Mouse (Mus musculus) ES-CJ7 (cell line): ENCODE data around the gene Mthfd1l.
"Not testable (repeated sequence)": the region's sequence is repeated elsewhere in the genome, so short reads cannot be mapped to it uniquely, and the experiment has no call there.

ENCODE experiments used
- DNase-seq: peaks from one replicate; pipeline ENCODE4 v3.0.0; 2011; ENCODE audit warnings: low read depth, low spot score

Mthfd1l gene

DNA sequence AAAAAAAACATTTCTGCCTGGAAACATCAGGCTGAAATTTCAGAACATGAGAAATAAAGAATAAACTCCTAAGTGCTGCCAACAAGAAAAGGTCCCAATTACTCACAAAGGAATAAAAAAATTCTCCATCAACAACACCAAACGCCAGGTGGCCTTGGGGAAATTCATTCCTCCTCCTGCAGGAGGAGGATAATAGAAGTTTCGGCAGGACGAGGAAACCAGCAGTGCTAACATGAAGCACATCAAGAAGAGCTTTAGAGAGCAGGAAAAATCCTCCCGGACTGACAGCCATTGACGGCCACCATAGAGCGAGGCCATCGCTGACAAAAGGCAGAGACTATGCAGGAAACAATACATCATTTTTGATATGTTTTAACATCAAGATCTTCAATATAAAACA, 71.5 kb downstream of the Mthfd1l start:
- DNase-seq: no peak

DNA sequence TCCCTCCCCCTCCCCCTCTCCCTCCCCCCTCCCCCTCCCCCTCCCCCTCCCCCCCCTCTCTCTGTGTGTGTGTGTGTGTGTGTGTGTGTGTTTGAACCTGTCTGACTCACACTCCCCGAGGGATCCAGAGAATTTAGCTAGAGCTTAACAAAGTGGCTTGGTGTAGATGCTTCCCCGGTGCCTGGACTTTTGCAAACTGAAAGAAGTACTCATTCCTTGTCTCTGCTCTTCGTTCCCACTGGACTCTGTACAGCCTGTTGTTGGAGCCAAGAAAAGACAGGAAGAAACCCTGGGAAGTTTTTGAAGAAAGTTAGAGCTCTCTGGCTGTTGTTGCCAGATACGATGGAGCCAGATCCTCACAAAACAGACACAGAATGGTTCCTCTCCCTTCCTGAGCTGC, 73.6 kb downstream of the Mthfd1l start:
- DNase-seq: no peak

DNA sequence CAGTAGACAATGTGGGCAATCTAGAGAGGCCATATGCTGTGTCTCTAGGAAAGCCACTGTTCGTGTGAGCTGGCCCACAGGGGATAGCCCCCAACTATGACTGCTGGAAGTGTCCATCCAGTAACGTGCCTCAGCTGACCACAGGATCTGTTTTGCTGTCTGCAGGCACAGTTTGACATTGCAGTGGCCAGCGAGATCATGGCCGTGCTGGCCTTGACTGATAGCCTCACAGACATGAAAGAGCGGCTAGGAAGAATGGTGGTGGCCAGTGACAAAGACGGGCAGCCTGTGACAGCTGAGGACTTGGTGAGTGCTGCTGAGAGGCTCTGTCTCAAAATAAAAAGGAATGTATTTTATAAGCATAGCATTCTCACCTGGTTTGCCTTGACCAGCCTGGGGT, 74.7 kb downstream of the Mthfd1l start:
- no peak for DNase-seq

DNA sequence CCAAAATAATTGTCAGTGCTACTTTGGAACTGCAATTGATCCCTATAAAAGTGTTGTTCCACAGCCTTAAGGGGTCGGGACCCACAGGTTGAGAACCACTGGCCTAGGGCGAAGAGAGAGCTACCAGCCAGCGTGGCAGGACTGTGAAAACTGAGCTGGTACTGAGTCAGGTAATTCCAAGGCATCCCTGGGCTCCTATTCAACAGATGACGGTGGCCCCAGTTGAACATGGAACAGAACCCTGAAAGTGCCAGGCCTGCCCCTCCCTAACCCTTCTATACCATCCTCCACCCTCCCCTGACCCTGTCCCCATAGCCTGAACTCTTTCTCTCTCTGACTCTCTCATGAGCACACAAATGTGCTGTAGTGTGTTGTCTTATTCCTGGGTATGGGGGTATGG, 77.3 kb downstream of the Mthfd1l start:
- no peak for DNase-seq

DNA sequence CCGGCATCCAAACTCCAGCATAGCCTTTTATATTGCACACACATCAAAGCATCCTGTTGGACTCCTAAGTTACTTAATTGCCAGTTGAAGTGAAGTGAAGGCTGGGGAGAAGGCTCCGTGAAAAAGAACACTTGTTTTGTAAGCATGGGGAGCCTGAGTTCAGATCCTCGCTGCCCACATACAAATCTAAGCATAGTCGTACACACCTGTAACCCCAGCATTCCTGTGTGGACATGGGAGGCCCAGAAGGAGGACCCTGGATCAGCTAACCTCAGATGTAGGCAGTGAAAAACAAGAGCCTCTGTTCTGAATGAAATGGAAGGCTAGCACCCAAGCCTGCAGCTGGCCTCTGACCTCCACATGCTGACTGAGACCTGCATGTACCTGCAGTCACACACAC, 79.8 kb downstream of the Mthfd1l start:
- no peak for DNase-seq

DNA sequence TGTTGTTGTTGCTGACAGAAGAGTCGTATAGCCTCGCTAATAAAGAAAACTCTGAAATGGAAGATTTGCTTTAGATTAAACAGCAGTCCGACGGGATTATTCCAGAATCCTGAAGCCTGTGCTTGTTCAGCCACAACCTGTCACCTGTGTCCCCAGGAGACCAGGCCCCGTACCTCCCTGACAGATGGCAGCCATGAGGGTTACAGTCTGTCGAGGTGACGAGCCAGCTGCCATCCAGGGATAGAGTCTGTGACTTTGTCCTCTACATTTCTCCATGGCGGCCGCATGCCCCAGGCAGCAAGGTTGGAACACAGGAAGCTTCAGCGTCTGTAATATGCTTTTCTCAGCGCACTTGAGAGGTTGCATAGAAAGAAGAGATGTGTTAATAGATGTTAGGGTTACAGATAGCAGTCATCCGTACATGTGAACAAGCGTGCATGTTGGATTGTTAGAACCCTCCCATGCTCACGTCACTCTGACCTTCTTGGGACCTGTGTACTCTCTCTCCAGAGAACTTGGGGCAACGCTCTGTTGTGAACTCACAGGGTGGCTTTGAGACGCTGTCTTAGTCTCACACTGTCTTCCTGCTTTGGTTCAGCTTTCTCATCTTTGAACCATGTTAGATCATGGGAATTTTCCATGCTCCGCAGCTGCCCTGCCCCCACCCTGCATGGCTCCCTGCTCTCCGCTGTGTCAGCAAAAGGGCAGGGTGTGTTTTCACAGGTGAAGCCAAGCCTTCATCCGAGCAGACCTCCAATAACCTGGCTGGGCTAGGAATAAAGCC, 80.6 kb downstream of the Mthfd1l start:
- no peak for DNase-seq

DNA sequence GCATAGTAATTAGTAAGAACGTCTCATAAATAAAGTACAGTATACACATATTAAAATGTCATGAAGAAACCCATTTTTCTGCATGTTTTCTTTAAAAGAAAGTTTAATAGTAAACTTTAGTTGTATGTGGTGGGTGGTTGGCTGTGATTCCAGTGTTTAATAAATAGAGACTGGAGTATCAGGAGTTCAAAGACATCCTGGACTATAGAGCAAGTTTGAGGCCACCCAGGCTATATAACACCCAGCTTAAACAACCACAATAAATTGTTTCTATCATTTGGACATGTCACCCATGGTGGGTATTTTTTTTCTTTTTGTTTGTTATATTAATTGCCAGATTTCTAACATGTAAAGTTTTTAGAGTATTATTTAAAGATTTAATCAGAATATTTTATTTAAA, 81.7 kb downstream of the Mthfd1l start:
- no peak for DNase-seq

DNA sequence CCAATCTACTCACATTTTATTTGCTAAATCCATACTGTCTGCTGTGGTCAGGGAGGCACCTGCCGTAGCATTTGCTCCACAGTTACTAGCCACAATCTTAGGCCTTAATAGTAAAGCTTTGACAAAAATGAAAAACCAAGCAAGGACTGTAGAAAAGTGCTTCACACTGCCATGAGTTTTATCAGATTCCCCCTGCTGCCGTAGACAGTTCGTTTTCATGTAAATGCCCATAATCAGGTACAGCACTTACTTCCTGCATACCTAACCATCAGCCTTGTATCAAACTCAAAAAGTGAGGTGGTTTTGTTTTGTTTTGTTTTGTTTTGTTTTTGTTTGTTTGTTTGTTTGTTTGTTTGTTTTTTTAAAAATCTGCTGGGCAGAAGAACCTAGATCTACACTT, 84.5 kb downstream of the Mthfd1l start:
- DNase-seq: no peak

DNA sequence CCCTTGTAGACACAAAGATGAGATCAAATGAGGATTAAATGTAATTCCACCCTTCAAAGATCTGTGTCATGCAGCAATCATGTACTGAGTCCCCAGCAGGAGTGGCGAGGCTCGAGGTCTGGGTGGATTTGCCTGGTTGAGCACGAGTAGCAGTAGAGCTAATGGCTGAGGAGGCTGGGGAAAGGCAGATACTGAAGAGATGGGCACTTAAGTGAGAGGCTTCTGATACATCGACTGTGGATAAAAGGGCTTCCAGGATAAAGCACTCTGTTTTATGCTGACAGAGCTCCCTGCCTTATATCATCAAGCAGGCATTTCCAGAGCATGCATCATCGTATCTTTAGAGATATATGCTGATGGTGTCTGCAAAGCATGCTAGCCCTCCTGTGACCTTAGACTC, 84.9 kb downstream of the Mthfd1l start:
- no peak for DNase-seq

DNA sequence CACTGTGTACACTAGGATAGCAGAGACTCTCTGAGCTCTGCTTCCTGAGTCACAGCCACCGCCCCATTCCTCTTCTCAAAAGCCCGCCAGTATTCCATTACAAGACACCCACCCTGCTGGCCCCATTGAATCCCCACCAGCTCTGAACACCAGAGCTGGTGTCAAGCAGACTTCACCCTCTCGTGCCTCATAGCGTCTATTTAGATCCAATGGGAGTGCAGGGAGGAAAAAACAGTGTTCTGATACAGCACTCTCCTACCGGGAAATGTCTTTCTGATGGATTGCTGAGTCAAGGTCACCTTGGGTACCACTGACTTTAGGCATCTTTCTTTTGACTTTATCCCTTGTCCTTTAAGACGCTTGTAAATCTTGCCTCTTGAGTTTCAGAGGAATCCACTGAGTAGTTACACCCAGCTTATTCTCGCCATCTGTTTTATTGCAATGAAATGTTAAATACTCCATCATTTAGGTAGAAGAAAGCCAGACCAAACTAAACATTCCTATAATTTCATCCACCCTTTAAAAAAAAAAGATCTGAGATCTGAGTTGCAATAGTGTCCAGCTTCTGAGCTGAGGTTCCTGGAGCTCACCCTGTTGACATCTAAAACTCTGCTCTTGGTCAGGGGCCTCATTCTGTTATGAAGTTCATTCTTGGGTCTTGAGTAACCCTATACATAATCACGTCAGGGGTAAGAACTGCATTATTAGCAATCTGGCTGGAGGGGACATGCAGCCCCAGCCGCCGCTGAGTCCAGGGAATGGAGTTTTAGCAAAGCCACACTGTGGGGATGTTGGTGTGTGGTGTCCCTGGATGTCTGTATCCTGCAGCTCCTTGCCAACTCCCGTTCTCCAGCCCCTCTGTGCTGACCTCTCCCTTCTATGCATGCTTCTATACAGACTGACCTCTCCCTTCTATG, 88.4 kb downstream of the Mthfd1l start:
- DNase-seq: peak; percentile 69

DNA sequence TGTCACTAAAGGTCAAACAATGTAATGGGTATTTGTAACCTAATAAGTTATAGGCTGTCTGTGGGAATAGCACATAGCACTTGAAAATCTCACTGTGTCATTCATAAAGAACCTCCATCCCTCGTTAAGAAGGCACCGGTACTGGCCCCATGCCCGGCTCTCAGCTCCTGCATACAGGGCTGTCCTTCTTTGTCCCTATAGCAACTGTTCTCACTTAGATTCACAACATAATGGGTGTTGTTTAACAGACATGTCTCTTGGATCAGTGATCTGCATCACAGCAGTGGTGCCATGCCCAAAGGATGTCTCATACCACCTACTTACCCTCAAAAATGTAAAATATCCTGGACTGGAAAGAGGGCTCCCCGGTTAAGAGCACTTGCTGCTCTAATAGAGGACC, 90.6 kb downstream of the Mthfd1l start:
- no peak for DNase-seq

DNA sequence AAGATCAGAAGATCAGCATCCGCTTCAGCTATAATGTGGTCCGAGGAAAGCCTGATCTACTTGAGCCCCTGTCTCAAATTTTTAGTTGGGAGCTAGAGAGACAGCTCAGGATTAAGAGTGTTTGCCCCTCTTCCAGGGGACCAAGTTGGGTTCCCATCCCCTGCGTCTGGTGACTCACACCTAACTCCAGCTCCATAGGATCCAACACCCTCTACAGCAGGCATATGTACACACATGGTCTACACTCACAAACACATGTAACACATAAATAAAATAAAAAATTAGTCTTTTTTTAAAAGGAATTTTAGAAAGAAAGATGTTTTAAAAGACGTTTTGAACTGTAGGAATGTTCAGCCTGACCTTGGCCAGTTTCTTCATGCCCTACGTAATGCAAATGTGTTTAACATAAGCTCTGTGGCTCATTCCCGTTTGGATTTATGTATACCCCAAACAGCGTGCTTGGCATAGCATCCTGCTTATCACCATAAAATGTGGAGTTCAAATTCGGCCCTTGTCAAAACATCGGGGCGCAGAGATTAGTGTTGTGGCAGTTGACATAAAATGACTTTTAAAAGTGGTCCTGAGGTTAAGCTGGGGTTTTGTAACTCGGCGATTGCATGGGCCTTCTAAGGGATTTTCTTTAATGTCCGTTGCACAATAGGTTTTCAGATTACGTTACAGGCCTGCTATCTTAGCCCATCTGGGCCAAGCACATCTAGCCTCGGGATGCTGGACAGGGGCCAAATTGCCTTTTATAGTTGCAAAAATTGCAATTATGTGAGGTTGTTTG, 92.6 kb downstream of the Mthfd1l start:
- no peak for DNase-seq

DNA sequence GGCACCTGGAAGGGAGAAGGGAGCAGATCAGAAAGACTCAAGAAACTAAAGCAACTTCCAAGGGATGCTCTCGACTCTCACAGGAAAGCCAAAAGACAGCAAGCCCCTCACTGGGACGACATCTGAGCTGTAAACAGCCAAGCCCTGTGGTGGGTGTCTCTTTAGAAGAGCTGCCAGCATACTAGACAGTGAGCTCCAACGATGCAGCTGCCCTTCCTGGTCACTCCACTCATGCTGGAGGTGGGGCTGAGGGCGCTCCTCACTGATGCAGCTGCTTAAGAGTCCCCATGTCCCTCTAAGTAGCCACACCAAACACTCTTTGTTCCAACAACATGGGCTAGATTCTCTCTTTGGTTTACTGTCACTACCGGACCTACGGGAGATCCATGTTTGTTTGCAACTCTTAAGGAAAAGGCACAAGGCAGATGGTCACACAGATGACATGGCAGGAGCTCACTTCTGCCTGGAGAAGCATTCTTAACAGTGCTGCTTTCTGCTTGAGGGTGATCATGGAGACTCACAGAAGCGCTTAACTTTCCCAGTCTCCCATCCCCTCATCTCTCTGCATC, 96.4 kb downstream of the Mthfd1l start:
- no peak for DNase-seq

DNA sequence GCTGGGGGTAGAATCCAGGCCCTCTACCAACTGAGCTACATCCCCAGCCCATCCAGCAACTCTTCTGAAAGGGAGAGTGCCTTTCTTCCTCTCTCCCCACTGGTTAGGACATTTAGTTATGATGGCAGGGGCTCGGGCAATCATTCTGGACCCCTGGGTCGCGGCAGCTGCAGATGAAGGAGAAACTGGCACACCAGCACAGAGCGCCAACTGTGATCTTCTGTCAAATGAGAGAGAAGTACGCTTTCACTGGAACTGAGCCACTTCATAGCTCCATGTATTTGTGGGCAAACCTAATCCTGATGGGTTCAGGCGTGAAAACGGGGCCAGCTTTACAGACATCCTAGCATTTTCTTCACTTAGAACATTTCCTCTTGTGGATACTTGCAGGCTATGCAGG, 97.1 kb downstream of the Mthfd1l start:
- DNase-seq: no peak

DNA sequence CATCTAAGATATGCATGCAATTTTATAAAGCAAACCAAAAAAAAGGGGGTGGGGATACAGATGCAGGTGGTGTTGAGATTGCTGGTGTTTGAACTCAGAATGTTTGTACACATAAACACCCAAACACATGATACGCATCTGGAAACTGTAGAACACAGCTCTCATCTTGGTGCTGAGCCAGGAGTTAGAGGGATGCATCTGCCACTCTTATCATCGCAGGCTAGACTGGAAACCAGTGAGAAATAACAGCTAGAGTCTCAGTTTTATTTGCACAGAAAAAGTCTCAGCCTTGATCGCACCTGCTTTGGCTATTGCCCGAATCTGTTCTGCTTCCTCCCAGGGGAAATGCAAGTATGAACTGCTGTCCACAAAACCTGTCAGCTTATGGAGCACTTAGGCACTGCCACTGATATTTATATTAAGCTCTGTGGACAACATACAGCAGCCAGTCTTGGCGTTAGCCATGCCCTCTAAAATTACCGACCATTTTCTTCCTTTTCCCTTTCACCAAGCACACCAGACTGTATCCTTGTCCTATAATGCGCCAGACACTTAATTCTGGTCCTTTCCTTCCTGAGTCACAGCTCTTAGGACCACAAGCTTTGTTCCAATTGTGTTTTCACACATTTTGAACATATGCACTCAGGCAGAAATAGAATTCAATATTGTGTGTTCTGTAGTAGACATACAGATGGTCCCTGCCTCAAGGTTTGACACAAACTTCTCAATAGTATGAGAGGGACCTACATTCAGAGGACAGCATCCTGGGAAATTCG, 98.3 kb downstream of the Mthfd1l start:
- DNase-seq: no peak

DNA sequence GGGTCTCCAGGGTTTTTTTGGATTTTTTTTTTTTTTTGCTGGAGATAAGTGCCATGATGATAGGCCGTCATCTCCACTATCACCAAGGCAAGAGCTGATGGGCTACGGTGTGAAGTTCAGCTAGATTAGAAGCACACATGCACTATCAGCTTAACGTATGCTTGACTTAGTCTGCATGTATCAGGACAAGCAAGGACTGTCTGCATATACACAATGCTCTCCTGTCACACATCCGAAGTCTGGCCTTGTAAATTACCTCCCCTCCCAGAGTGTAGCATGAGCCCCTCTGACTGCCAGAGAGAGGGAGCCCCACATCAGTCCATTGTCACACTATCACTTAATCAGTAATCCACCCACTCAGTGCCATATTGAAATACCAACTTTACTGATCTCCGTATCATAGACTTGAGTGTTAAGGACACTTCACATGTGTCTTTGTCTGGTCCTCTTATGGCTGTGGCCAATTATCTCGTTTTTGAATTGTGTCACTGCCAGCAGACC, 99.0 kb downstream of the Mthfd1l start:
- DNase-seq: no peak

DNA sequence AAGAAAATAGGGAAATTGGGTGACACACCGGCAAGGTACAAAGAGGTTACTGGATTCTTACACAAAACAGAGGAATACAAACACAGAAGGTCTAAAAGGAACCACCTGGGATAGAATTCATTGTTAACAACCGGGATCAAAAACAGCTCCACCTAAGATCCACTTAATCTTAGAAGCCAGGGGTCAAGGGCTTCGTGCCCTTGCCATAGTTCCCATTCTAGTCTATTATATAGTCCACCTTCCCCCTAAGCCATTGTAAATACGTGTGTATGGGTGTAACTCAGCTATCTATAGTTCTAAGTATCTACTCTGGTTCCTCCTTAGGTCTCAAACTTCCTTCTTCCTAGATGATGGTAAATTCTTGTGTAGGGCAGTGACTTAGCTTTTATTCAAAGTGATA, 99.6 kb downstream of the Mthfd1l start:
- DNase-seq: not testable (repeated sequence)

DNA sequence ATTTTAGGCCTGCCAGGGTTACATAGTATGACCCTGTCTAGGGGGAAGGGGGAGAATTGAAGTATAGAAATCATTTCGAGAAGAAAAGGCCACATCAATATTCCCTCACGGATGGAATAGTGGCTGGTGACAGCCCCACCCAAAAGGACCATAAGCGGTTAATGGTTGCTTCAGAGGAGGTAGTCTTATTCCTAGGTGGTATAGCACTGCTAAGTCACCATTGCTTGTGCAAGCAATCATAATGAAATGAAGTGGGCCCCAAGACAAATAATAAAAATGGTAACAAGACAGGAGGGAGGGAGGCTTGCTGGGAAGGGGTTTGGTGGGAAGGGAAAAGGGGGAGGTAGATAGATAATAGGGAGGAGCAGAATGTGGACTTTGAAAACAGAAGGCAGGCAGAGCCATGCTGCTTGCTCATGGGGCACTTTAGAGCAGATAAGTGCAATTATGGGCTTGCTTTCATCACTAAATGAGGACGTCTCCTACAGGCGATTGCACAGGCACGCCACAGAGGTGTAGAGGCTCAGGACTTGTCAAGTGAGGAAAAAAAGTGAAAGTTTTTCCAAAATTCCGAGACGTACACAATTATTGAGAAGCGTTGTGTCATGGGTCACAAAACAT, 105.4 kb downstream of the Mthfd1l start:
- no peak for DNase-seq

DNA sequence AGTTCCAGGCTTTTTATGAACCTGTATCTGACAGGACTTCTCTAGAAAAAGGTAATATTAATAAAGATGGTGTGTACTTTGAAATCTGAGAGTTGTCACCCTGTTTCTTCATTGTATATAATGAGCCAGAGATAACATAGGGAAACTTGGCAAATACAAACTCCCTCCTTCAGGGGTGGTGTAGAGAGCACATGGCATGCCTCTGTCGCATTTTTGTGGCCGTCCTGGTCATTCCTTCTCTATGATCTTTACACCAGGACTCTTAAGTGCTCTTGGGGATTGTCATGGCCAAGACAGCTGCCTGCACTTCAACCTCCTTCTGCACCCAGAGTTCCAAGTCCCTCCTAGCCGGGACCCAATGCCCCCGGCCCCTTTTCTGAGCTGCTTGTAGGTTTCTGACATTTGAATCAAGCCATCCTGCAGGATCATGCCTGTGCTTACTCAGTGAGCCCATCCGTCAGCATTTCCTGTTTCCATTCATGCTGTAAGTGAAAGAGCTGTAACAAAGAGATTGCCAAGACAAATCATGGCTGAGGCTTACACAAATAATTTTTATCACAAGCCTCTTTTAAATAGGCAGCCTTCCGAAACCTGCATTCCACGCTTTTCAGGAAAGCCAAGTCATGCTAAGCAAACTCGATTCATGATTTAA, 106.2 kb downstream of the Mthfd1l start:
- no peak for DNase-seq
